ENCODE assay signal across 31 mouse cellular contexts in genomic region chr14:36624134-36624533, GRCm38 (mm10).
A peak's percentile ranks its signal among the peaks of the same experiment; 100 is the strongest.
DNase-seq lines count a peak whose midpoint lies in the region; ATAC-seq lines count a peak whose summit lies in the region.
"Had no signal": no experiment of that assay in that cellular context is flagged by ENCODE, and none has a peak within 500 bp of the region (broad histone marks: within the 10 kb centered on the region; RNA-seq: fewer than 3 reads in every experiment).

No protein-coding gene starts in this region.

- H3K27me3 ChIP-seq in forebrain, embryonic 15.5 days = no peaks in the 10 kb centered on the region
- H3K27me3 ChIP-seq in forebrain, embryonic 11.5 days (ENCODE audit: control insufficient read depth, insufficient read depth, low read length) = no peaks in the 10 kb centered on the region
- H3K27me3 ChIP-seq in midbrain, embryonic 13.5 days = no peaks in the 10 kb centered on the region
- H3K27me3 ChIP-seq in midbrain, embryonic 10.5 days (ENCODE audit: low read depth, poor library complexity, severe bottlenecking) = no peaks in the 10 kb centered on the region
- no peaks in the 10 kb centered on the region for H3K27me3 ChIP-seq in forebrain, embryonic 16.5 days (replicated peaks; ENCODE audit: control insufficient read depth, insufficient read depth, low read length)
- H3K27me3 ChIP-seq in neural tube, embryonic 15.5 days (replicated peaks) = no peaks in the 10 kb centered on the region
- H3K27me3 ChIP-seq: embryonic facial prominence, embryonic 15.5 days; heart, embryonic 12.5 days; kidney, embryonic 15.5 days; liver, embryonic 13.5 days; megakaryocyte, embryonic 14.5 days had no signal

- no peak overlapping the region for H3K27ac ChIP-seq in forebrain, embryonic 15.5 days (replicated peaks)
- H3K27ac ChIP-seq in forebrain, embryonic 11.5 days (ENCODE audit: low read depth, low read length) = no peak overlapping the region
- H3K27ac ChIP-seq in midbrain, embryonic 13.5 days = no peak overlapping the region
- H3K27ac ChIP-seq in midbrain, embryonic 10.5 days (replicated peaks) = no peak overlapping the region
- H3K27ac ChIP-seq in forebrain, embryonic 16.5 days (ENCODE audit: low read length) = no peak overlapping the region
- H3K27ac ChIP-seq in neural tube, embryonic 15.5 days (replicated peaks) = no peak overlapping the region
- H3K27ac ChIP-seq: embryonic facial prominence, embryonic 10.5 days; embryonic facial prominence, embryonic 15.5 days; kidney, embryonic 15.5 days; liver, embryonic 13.5 days; stomach, postnatal 0 days had no signal

- no peaks in the 10 kb centered on the region for H3K4me1 ChIP-seq in forebrain, embryonic 15.5 days
- no peaks in the 10 kb centered on the region for H3K4me1 ChIP-seq in forebrain, embryonic 11.5 days (replicated peaks; ENCODE audit: control insufficient read depth, insufficient read depth, low read length)
- H3K4me1 ChIP-seq in midbrain, embryonic 13.5 days (replicated peaks) = no peaks in the 10 kb centered on the region
- no peaks in the 10 kb centered on the region for H3K4me1 ChIP-seq in midbrain, embryonic 10.5 days
- no peaks in the 10 kb centered on the region for H3K4me1 ChIP-seq in forebrain, embryonic 16.5 days (replicated peaks; ENCODE audit: control insufficient read depth, insufficient read depth, low read length)
- H3K4me1 ChIP-seq in neural tube, embryonic 15.5 days = no peaks in the 10 kb centered on the region
- H3K4me1 ChIP-seq: embryonic facial prominence, embryonic 10.5 days; embryonic facial prominence, embryonic 15.5 days; kidney, embryonic 15.5 days had no signal

- no peak for DNase-seq in forebrain, embryonic 11.5 days (ENCODE audit: low spot score)
- DNase-seq in midbrain, embryonic 10.5 days (ENCODE audit: low spot score) = no peak
- DNase-seq in kidney, adult 18-20 months = no peak
- no peak for DNase-seq in gastrocnemius, adult 8-10 months (ENCODE audit: low spot score in 2 of 2)
- DNase-seq: adrenal gland, postnatal 25 days; cerebellum, adult 8-10 months; cerebellum, postnatal 25 days; gastrocnemius, postnatal 36 days; heart, adult 18-20 months; kidney, adult 11 months; kidney, postnatal 36 days; left cerebral cortex, postnatal 4 days; liver, embryonic 13.5 days; lung, adult 18-20 months; lung, postnatal 4 days; right cerebral cortex, postnatal 4 days; thymus, adult 2 months; thymus, postnatal 36 days had no signal

- H3K36me3 ChIP-seq in forebrain, embryonic 15.5 days = no peaks in the 10 kb centered on the region
- no peaks in the 10 kb centered on the region for H3K36me3 ChIP-seq in forebrain, embryonic 11.5 days (ENCODE audit: control insufficient read depth, insufficient read depth, low read length)
- H3K36me3 ChIP-seq in midbrain, embryonic 13.5 days = no peaks in the 10 kb centered on the region
- no peaks in the 10 kb centered on the region for H3K36me3 ChIP-seq in midbrain, embryonic 10.5 days
- no peaks in the 10 kb centered on the region for H3K36me3 ChIP-seq in forebrain, embryonic 16.5 days (ENCODE audit: control insufficient read depth, insufficient read depth)
- no peaks in the 10 kb centered on the region for H3K36me3 ChIP-seq in neural tube, embryonic 15.5 days
- H3K36me3 ChIP-seq: embryonic facial prominence, embryonic 10.5 days; embryonic facial prominence, embryonic 15.5 days; heart, embryonic 12.5 days; kidney, embryonic 15.5 days; liver, embryonic 13.5 days had no signal

- peak; percentile 60; the same call in 1 of the 2 replicates for ATAC-seq in forebrain, embryonic 15.5 days (replicated peaks)
- no peak for ATAC-seq in forebrain, embryonic 11.5 days (replicated peaks; ENCODE audit: low FRiP score)
- peak; percentile 76 for ATAC-seq in midbrain, embryonic 13.5 days
- ATAC-seq in forebrain, embryonic 16.5 days = peak; percentile 76
- peak; percentile 63; the same call in 1 of the 2 replicates for ATAC-seq in neural tube, embryonic 15.5 days (ENCODE audit: low FRiP score)
- ATAC-seq: CD4-positive, CD25-positive, alpha-beta regulatory T cell, adult 4 months; inflammation-experienced regulatory T-cells, adult 6 months; lung, postnatal 0 days had no signal

- H3K9me3 ChIP-seq in forebrain, embryonic 15.5 days = no peaks in the 10 kb centered on the region
- H3K9me3 ChIP-seq in forebrain, embryonic 11.5 days (ENCODE audit: control insufficient read depth, low read length) = no peaks in the 10 kb centered on the region
- 0 out of 2 replicates have a peak, but pooled peaks cover 3% of the 10 kb centered on the region for H3K9me3 ChIP-seq in midbrain, embryonic 13.5 days
- H3K9me3 ChIP-seq in midbrain, embryonic 10.5 days (replicated peaks) = no peaks in the 10 kb centered on the region
- H3K9me3 ChIP-seq in forebrain, embryonic 16.5 days (ENCODE audit: control insufficient read depth, low read length) = no peaks in the 10 kb centered on the region
- no peaks in the 10 kb centered on the region for H3K9me3 ChIP-seq in neural tube, embryonic 15.5 days (replicated peaks)
- H3K9me3 ChIP-seq: embryonic facial prominence, embryonic 10.5 days; embryonic facial prominence, embryonic 15.5 days; kidney, embryonic 15.5 days; liver, embryonic 13.5 days; megakaryocyte, embryonic 14.5 days had no signal

- no peak overlapping the region for H3K4me3 ChIP-seq in forebrain, embryonic 15.5 days
- H3K4me3 ChIP-seq in forebrain, embryonic 11.5 days (ENCODE audit: low read depth, low read length) = no peak overlapping the region
- H3K4me3 ChIP-seq in midbrain, embryonic 13.5 days (replicated peaks) = no peak overlapping the region
- no peak overlapping the region for H3K4me3 ChIP-seq in midbrain, embryonic 10.5 days
- no peak overlapping the region for H3K4me3 ChIP-seq in forebrain, embryonic 16.5 days (replicated peaks; ENCODE audit: low read length)
- H3K4me3 ChIP-seq in neural tube, embryonic 15.5 days (replicated peaks) = no peak overlapping the region
- H3K4me3 ChIP-seq: embryonic facial prominence, embryonic 10.5 days; embryonic facial prominence, embryonic 15.5 days; heart, embryonic 12.5 days; kidney, embryonic 15.5 days; liver, embryonic 13.5 days had no signal

- H3K4me2 ChIP-seq in forebrain, embryonic 15.5 days (replicated peaks) = no peak overlapping the region
- no peak overlapping the region for H3K4me2 ChIP-seq in forebrain, embryonic 11.5 days (ENCODE audit: low read depth, low read length, severe bottlenecking)
- H3K4me2 ChIP-seq in midbrain, embryonic 13.5 days (replicated peaks) = no peak overlapping the region
- no peak overlapping the region for H3K4me2 ChIP-seq in forebrain, embryonic 16.5 days (ENCODE audit: low read length)
- H3K4me2 ChIP-seq in neural tube, embryonic 15.5 days = no peak overlapping the region
- H3K4me2 ChIP-seq: embryonic facial prominence, embryonic 15.5 days; heart, embryonic 12.5 days; kidney, embryonic 15.5 days; liver, embryonic 13.5 days had no signal

- no peak overlapping the region for H3K9ac ChIP-seq in forebrain, embryonic 15.5 days (replicated peaks)
- H3K9ac ChIP-seq in forebrain, embryonic 11.5 days (ENCODE audit: low read length) = no peak overlapping the region
- H3K9ac ChIP-seq in midbrain, embryonic 13.5 days (replicated peaks) = no peak overlapping the region
- H3K9ac ChIP-seq in forebrain, embryonic 16.5 days (replicated peaks; ENCODE audit: low read depth, low read length) = no peak overlapping the region
- H3K9ac ChIP-seq in neural tube, embryonic 15.5 days (replicated peaks) = no peak overlapping the region
- H3K9ac ChIP-seq: embryonic facial prominence, embryonic 15.5 days; heart, embryonic 12.5 days; kidney, embryonic 15.5 days; liver, embryonic 13.5 days had no signal

- WGBS in forebrain, embryonic 15.5 days = 88% methylated on average over 1 of the region's 1 CpGs
- WGBS in forebrain, embryonic 11.5 days = 88% methylated on average over 1 of the region's 1 CpGs
- 93% methylated on average over 1 of the region's 1 CpGs for WGBS in midbrain, embryonic 13.5 days
- 84% methylated on average over 1 of the region's 1 CpGs for WGBS in midbrain, embryonic 10.5 days
- 65% methylated on average over 1 of the region's 1 CpGs for WGBS in forebrain, embryonic 16.5 days
- WGBS in neural tube, embryonic 15.5 days = 81% methylated on average over 1 of the region's 1 CpGs
